Mouse (Mus musculus) liver, embryonic 11.5 days (tissue): ENCODE measurements at regions not wholly inside any gene's neighbourhood (a gene's known extent, or its start where the extent isn't known, plus 50 kb on each side); places are given as distances from the start of the nearest gene placed in this dataset.

Source experiments
- ATAC-seq: fragments of 200-750 bp; cut with Nextera tagmentation; replicated peaks from 2 replicates; pipeline ENCODE4 v1.8.0; 2017; ENCODE audit warnings: moderate number of reproducible peaks, mild to moderate bottlenecking, moderate TSS enrichment, moderate library complexity; ENCODE audit not compliant: low FRiP score
- DNase-seq: peaks from one replicate; pipeline ENCODE4 v3.0.0-alpha.2; 2017; ENCODE audit warnings: low spot score
- H3K27ac ChIP-seq: fragments of 300-500 bp; sonication (generic); 2 replicates; pipeline ENCODE4 v1.5.1; 2014; ENCODE audit warnings: mild to moderate bottlenecking, low read depth, low read length, control low read depth
- H3K27me3 ChIP-seq: fragments of 300-500 bp; sonication (generic); replicated peaks from 2 replicates; pipeline ENCODE4 v1.6.1; 2014; ENCODE audit warnings: low read length, mixed read lengths; ENCODE audit not compliant: control insufficient read depth, insufficient read depth
- H3K36me3 ChIP-seq: fragments of 300-500 bp; sonication (generic); 2 replicates; pipeline ENCODE4 v1.6.1; 2014; ENCODE audit warnings: mild to moderate bottlenecking, low read length, moderate library complexity, mixed read lengths; ENCODE audit not compliant: control insufficient read depth, insufficient read depth
- H3K4me1 ChIP-seq: fragments of 300-500 bp; sonication (generic); replicated peaks from 2 replicates; pipeline ENCODE4 v1.6.1; 2014; ENCODE audit warnings: low read length, mixed read lengths; ENCODE audit not compliant: control insufficient read depth, insufficient read depth
- H3K4me2 ChIP-seq: fragments of 300-500 bp; sonication (generic); 2 replicates; pipeline ENCODE4 v1.6.1; 2014; ENCODE audit warnings: mild to moderate bottlenecking, control low read depth, moderate library complexity
- H3K4me3 ChIP-seq: fragments of 300-500 bp; sonication (generic); 2 replicates; pipeline ENCODE4 v1.5.1; 2014; ENCODE audit warnings: low read depth, low read length, control low read depth
- H3K9ac ChIP-seq: fragments of 300-500 bp; sonication (generic); 2 replicates; pipeline ENCODE4 v1.6.1; 2014; ENCODE audit warnings: low read depth, low read length, control low read depth
- H3K9me3 ChIP-seq: fragments of 300-500 bp; sonication (generic); 2 replicates; pipeline ENCODE4 v1.6.1; 2016; ENCODE audit warnings: low read length, inconsistent platforms, mixed read lengths; ENCODE audit not compliant: control insufficient read depth
- WGBS: fragments of 180-500 bp; shearing (Covaris S2); extraction: QIAGEN DNeasy Blood & Tissue Kit; methylation state at CpG from one replicate; pipeline ENCODE4 v1.1.7; 2014; 5-methylcytosine and 5-hydroxymethylcytosine counted together

DNA sequence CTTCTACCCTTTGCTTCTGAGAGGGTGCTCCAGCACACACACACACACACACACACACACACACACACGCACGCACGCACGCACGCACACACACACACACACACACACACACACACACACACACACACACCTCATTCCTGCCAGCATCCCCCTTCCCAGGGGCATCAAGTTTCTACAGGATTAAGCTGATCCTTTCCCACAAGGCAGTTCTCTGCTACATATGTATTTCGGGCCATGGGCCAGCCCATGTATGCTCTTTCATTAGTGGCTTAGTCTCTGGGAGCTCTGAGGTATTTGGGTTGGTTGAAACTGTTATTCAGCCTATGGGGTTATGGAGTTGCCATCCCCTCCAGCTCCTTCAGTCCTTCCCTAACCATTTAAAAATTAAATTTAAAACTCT, 366.1 kb downstream of the Rergl start:
- H3K4me2 ChIP-seq, result no peak overlapping the region
- H3K4me3 ChIP-seq, result no peak overlapping the region
- no peaks in the 10 kb centered on the region for H3K36me3 ChIP-seq
- WGBS, result 61% methylated on average over 6 of the region's 6 CpGs
- no peak overlapping the region for H3K9ac ChIP-seq
- no peak for ATAC-seq
- H3K4me1 ChIP-seq, result no peaks in the 10 kb centered on the region
- no peaks in the 10 kb centered on the region for H3K9me3 ChIP-seq
- no peaks in the 10 kb centered on the region for H3K27me3 ChIP-seq
- DNase-seq, result no peak
- H3K27ac ChIP-seq, result no peak overlapping the region

DNA sequence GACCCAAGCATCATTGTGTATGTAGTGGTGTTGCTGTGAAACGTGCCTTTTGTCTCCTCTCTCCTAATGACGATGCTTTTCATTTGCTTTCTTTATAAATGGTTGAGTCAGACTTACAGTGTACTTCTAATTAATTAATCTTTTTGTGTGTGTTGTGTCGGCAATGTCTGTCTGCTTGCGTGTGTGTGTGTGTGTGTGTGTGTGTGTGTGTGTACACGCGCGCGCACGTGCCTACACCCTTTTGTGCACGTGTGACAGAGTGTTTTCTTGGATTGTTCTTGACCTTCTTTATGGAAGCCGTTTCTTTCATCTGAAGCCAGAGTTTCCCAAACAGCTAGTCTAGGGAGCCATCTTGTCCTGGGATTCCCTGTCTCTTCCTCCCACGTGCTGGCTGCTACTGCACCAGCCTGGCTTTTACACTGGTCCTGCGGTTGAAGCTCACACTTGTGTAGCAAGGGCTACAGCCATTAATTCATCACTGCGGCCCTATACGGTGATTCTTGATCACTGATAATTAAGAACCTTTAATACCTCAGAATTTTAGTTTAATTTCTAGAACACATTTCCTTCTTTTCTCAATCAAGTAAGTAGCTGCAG, 369.6 kb downstream of the Rergl start:
- Histone ChIP-seq H3K9ac (no peak overlapping the region), H3K27me3 (no peaks in the 10 kb centered on the region), H3K36me3 (no peaks in the 10 kb centered on the region), H3K4me1 (no peaks in the 10 kb centered on the region), H3K4me3 (no peak overlapping the region), H3K9me3 (no peaks in the 10 kb centered on the region), H3K4me2 (no peak overlapping the region), H3K27ac (no peak overlapping the region)
- no peak for DNase-seq
- ATAC-seq, result no peak
- WGBS, result 89% methylated on average over 15 of the region's 15 CpGs

DNA sequence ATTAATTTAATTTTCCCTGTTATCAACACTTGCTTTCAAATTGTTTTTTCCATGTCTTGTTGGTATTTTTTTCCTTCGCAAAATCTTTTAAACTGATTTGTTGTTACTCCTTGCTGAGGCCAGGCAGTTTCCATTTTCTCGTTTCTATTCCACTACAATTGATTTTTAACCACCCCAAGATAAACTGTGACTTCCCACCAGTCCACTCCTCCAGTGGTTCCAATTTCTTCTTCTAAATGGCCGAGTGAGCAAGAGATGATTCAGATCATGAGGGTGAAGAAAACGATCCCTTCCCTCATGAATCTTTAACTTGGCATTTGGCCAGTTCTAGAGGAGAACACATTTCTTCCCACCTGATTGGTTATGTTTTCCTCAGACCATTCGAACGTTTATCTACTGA, 393.5 kb downstream of the Rergl start:
- Histone ChIP-seq H3K27ac (no peak overlapping the region), H3K4me2 (no peak overlapping the region), H3K9me3 (no peaks in the 10 kb centered on the region), H3K9ac (no peak overlapping the region), H3K4me1 (no peaks in the 10 kb centered on the region), H3K4me3 (no peak overlapping the region), H3K27me3 (no peaks in the 10 kb centered on the region), H3K36me3 (no peaks in the 10 kb centered on the region)
- DNase-seq (no peak), ATAC-seq (no peak)
- WGBS, result 67% methylated on average over 6 of the region's 6 CpGs

DNA sequence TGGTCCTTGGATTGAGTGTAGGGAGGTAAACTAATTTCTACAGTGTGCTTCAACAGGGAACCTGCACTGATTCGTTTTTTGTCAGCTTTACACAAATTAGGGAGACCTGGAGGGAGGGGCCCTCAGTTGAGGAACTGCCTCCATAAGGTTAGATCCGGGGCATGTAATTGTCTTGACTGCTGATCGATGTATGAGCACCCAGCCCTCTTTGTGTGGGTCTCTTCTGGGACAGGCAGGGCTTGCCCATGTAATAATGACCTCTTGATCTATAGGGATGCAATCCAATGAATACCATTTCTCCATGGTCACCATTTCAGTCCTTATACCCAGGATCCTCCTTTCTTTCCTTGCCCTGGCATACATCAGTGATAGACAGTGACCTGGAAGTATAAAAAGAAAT, 398.4 kb downstream of the Rergl start:
- Histone ChIP-seq H3K4me3 (no peak overlapping the region), H3K27me3 (no peaks in the 10 kb centered on the region), H3K36me3 (no peaks in the 10 kb centered on the region), H3K4me1 (no peaks in the 10 kb centered on the region), H3K9me3 (no peaks in the 10 kb centered on the region), H3K27ac (no peak overlapping the region), H3K9ac (no peak overlapping the region), H3K4me2 (no peak overlapping the region)
- ATAC-seq (no peak), DNase-seq (no peak)
- 60% methylated on average over 3 of the region's 3 CpGs for WGBS

DNA sequence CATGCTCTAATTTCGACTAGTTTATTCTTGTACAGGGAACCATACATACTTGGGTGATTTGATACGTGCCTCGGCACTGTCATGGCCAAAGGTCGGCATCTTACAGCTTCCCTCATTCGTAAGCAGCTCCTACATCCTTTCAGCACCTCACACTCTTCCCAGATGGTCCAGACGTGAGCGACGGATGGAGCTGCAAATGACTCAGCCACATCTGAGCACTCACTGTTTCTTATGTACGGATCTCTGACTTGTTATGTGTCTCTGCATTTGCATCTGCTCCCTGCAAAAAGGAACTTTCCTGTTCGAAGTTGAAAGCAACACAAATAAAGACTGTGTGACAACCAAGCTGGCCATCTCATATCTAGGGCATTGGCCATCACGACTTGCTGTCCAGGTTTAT, 402.5 kb downstream of the Rergl start:
- no peak overlapping the region for H3K9ac ChIP-seq
- ATAC-seq, result no peak
- no peaks in the 10 kb centered on the region for H3K4me1 ChIP-seq
- no peak for DNase-seq
- no peak overlapping the region for H3K4me3 ChIP-seq
- H3K27me3 ChIP-seq, result no peaks in the 10 kb centered on the region
- no peak overlapping the region for H3K27ac ChIP-seq
- H3K4me2 ChIP-seq, result no peak overlapping the region
- 85% methylated on average over 11 of the region's 11 CpGs for WGBS
- no peaks in the 10 kb centered on the region for H3K36me3 ChIP-seq
- H3K9me3 ChIP-seq, result no peaks in the 10 kb centered on the region

DNA sequence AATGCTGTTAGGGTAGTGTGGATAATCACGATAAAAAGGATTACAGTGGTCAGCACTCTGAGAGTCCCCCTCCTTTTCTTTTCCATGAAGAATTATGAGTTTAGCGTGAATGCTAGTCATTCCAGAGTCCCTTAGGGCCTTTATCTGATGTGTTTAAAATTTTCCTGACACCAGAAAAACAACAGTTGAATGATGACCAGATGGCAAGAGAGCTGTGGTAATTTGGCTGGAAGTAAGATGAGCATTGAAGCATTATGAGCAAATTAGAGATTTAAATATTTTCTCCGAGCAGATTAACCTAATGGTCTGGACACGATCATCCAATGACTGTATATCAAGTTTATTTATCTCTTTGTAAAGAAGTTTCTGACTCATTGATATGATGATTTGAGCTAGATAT, 417.1 kb upstream of the Igbp1b start:
- WGBS, result 75% methylated on average over 4 of the region's 4 CpGs
- Histone ChIP-seq H3K27me3 (no peaks in the 10 kb centered on the region), H3K4me1 (no peaks in the 10 kb centered on the region), H3K4me2 (no peak overlapping the region), H3K9ac (no peak overlapping the region), H3K4me3 (no peak overlapping the region), H3K36me3 (no peaks in the 10 kb centered on the region), H3K27ac (no peak overlapping the region), H3K9me3 (no peaks in the 10 kb centered on the region)
- ATAC-seq, result no peak
- no peak for DNase-seq

- no peak overlapping the region for H3K4me2 ChIP-seq
- 68% methylated on average over 3 of the region's 3 CpGs for WGBS
- no peaks in the 10 kb centered on the region for H3K4me1 ChIP-seq
- H3K27me3 ChIP-seq, result no peaks in the 10 kb centered on the region
- DNase-seq (no peak), ATAC-seq (no peak)
- no peak overlapping the region for H3K4me3 ChIP-seq
- no peak overlapping the region for H3K27ac ChIP-seq
- no peaks in the 10 kb centered on the region for H3K9me3 ChIP-seq
- H3K36me3 ChIP-seq, result no peaks in the 10 kb centered on the region
- no peak overlapping the region for H3K9ac ChIP-seq
Observed at GRCm38 (mm10) chr6:139027696-139028095, 369.4 kb upstream of the Igbp1b start.

- Histone ChIP-seq H3K4me1 (no peaks in the 10 kb centered on the region), H3K9ac (no peak overlapping the region), H3K36me3 (no peaks in the 10 kb centered on the region), H3K27ac (no peak overlapping the region), H3K4me2 (no peak overlapping the region), H3K4me3 (no peak overlapping the region), H3K27me3 (no peaks in the 10 kb centered on the region), H3K9me3 (no peaks in the 10 kb centered on the region)
- DNase-seq (no peak), ATAC-seq (no peak)
- WGBS, result 77% methylated on average over 4 of the region's 4 CpGs
Observed at GRCm38 (mm10) chr6:139014526-139014925, 356.2 kb upstream of the Igbp1b start.

DNA sequence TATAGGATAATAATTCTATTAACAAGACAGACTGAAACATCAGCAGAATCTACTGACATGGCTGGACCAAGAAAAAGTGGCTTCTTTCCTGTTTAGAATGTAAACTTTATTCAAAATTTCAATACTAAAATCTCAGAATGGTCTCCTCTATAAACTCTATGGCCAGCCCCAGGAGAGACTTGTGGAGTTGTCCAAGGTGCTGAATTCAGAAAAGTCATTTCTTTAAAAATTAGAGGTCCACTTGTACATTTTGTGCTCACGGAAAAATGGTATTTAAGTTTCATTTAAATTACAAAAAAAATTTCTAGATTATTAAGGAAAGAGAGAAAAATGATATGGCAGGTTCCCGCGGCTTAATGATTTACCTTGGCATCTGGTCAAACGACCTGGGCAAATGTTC, 352.2 kb upstream of the Igbp1b start:
- ATAC-seq (no peak), DNase-seq (no peak)
- H3K4me3 ChIP-seq, result no peak overlapping the region
- no peak overlapping the region for H3K4me2 ChIP-seq
- no peak overlapping the region for H3K27ac ChIP-seq
- no peaks in the 10 kb centered on the region for H3K36me3 ChIP-seq
- 70% methylated on average over 4 of the region's 4 CpGs for WGBS
- H3K27me3 ChIP-seq, result no peaks in the 10 kb centered on the region
- H3K4me1 ChIP-seq, result no peaks in the 10 kb centered on the region
- no peaks in the 10 kb centered on the region for H3K9me3 ChIP-seq
- H3K9ac ChIP-seq, result no peak overlapping the region
